Mouse (Mus musculus) CD4-positive naive resting alpha-beta T cell, adult 76 days (primary cell): ENCODE data around the gene Cnnm3. TPM values are rescaled to one million over a fixed set of nuclear protein-coding genes. Genes with fewer than 3 reads are reported as not detected.

ENCODE experiments used
- total RNA-seq: library from RNA; stranded (reverse); gene quantifications from one replicate; pipeline ENCODE4 v1.2.4, GENCODE M21; 2023

Gene Cnnm3
- 39.4 TPM for total RNA-seq

GRCm38 (mm10) chr1:36511289-36512021, at the start of gene Cnnm3:
Cnnm3 (plus strand) TSS chr1:36511867.

GRCm38 (mm10) chr1:36471181-36472105, 40.2 kb upstream of the Cnnm3 start, which contains the start of gene Cnnm4:
Cnnm4 (plus strand) TSS chr1:36471620.

GRCm38 (mm10) chr1:36536783-36537182, 25.1 kb downstream of the Cnnm3 start, which contains the start of gene Ankrd23:
Ankrd23 (minus strand) TSS chr1:36536883.

GRCm38 (mm10) chr1:36539186-36539585, 27.5 kb downstream of the Cnnm3 start, which contains the start of gene Gm42417:
Gm42417 (minus strand) TSS chr1:36539429.

GRCm38 (mm10) chr1:36546888-36547471, 35.3 kb downstream of the Cnnm3 start, which contains the start of gene Ankrd39:
Ankrd39 (minus strand) TSS chr1:36547445.

GRCm38 (mm10) chr1:36558031-36558993, 46.6 kb downstream of the Cnnm3 start, which contains the start of gene Sema4c:
Sema4c (minus strand) TSS chr1:36558349.

Other genes with a start within 250 kb of the Cnnm3 start
- 149 TPM for gene Neurl3, start 237.2 kb upstream of the Cnnm3 start, total RNA-seq
- 906 TPM for gene Arid5a, start 204.1 kb upstream of the Cnnm3 start, total RNA-seq
- 104 TPM for gene Kansl3, start 142.7 kb upstream of the Cnnm3 start, total RNA-seq
- not detected for gene Fer1l5, start 139.6 kb upstream of the Cnnm3 start, total RNA-seq
- gene Lman2l, start 66.6 kb upstream of the Cnnm3 start, total RNA-seq: 24.4 TPM
- gene Cnnm4, start 40.2 kb upstream of the Cnnm3 start, total RNA-seq: 24.2 TPM
- 22.4 TPM for gene Ankrd23, start 25.0 kb downstream of the Cnnm3 start, total RNA-seq
- not detected for gene Gm42417, start 27.6 kb downstream of the Cnnm3 start, total RNA-seq
- 22.5 TPM for gene Ankrd39, start 35.6 kb downstream of the Cnnm3 start, total RNA-seq
- 0.64 TPM for gene Sema4c, start 46.5 kb downstream of the Cnnm3 start, total RNA-seq
- gene Fam178b, start 171.3 kb downstream of the Cnnm3 start, total RNA-seq: 0.88 TPM
- gene Cox5b, start 179.6 kb downstream of the Cnnm3 start, total RNA-seq: 221 TPM
- not detected for gene 4933424G06Rik, start 198.3 kb downstream of the Cnnm3 start, total RNA-seq
- 324 TPM for gene Actr1b, start 202.6 kb downstream of the Cnnm3 start, total RNA-seq
- 215 TPM for gene Zap70, start 249.9 kb downstream of the Cnnm3 start, total RNA-seq